In the genomic region with DNA sequence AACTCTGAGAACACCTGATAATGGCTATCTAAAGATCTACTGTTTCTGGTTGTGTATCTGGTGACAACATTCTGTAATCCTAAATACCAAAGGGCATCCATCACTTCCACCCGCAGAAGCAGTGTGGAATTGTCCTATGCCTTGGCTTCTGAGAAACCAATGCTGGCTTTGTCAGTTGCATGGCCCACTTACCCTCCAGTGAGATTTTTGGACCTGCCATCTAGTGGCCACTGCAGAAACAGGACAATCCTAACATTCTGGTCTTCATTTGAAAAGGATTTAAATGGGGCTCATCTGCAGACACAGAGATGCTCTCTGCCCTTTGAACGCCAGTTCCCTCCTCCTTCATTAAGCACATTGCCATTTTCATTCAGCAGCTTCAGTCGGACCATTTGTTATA, we compare ENCODE assay signal across 8 mouse cellular contexts.
DNase-seq lines count a peak whose midpoint lies in the region; ATAC-seq lines count a peak whose summit lies in the region.

No protein-coding gene starts in this region.

- H3K36me3 ChIP-seq in heart, embryonic 10.5 days: no peaks in the 10 kb centered on the region

- ATAC-seq in megakaryocyte progenitor cell, adult 5-6 weeks (replicated peaks; ENCODE audit: poor library complexity): peak; percentile 63

- H3K9me3 ChIP-seq in heart, embryonic 10.5 days: no peaks in the 10 kb centered on the region

- no peak overlapping the region for H3K4me3 ChIP-seq in heart, embryonic 10.5 days

- H3K4me1 ChIP-seq in heart, embryonic 10.5 days: peaks cover 10% of the 10 kb centered on the region; the same call in 1 of the 2 replicates

- 64% methylated on average over 3 of the region's 3 CpGs for WGBS in heart, embryonic 10.5 days

- DNase-seq in heart, postnatal 14 days: peak; percentile 16 to 28
- DNase-seq in heart, embryonic 10.5 days (ENCODE audit: low spot score): no peak
- DNase-seq in 416B (ENCODE audit: low read depth): peak; percentile 48
- peak; percentile 34 for DNase-seq in R1 (ENCODE audit: low read depth, low spot score)
- peak; percentile 24 for DNase-seq in embryo, embryonic 9.5 days (ENCODE audit: extremely low spot score)
- DNase-seq in urinary bladder, adult 18-20 months (ENCODE audit: low spot score in 2 of 2): no peak
- no peak for DNase-seq in layer of hippocampus, adult 8-10 months (ENCODE audit: low spot score in 2 of 2)

- no peaks in the 10 kb centered on the region for H3K27me3 ChIP-seq in heart, embryonic 10.5 days (ENCODE audit: insufficient read depth, poor library complexity, severe bottlenecking)

- H3K27ac ChIP-seq in heart, embryonic 10.5 days: no peak overlapping the region

- intact Hi-C loops in heart, postnatal 14 days (cut with DNase I): loop anchor here (10.0 kb wide), 1 partner anchor 70 kb away; no protein-coding TSS in a partner anchor

Comparison
In these comparisons a context has a peak if more than half of its experiments do, and no peak if none do; other contexts are left out.
1. DNase-seq: peak in heart, postnatal 14 days (2 of 2), 416B (single experiment), R1 (single experiment) and embryo, embryonic 9.5 days (single experiment); none in heart, embryonic 10.5 days (single experiment), urinary bladder, adult 18-20 months (0 of 2) and layer of hippocampus, adult 8-10 months (0 of 2).